ENCODE assay signal across 10 mouse cellular contexts in the genomic region with DNA sequence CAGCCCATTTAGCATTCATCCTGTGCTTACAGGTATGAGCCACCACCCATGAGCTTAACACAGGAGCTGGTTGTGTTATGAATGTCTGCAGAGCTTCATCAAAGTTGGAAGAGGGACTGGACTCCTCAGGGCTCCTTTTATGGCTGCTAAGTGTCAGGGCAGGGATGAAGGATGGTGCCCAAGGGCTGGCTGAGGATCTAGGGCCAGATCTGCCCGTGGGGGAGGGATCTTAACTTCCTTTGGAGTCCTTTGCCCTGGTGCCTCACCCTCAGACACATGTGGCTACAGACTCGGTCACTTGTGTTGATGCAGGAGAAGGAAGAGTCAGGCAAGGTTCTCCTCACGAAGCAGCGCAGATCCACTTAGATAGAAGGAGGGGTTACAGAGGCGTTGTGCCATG. TPM values are rescaled to one million over a fixed set of nuclear protein-coding genes. Genes with fewer than 3 reads are reported as not detected.
A peak's percentile ranks its signal among the peaks of the same experiment; 100 is the strongest.
DNase-seq lines count a peak whose midpoint lies in the region; ATAC-seq and TF ChIP-seq lines count a peak whose summit lies in the region.
"Had no signal": no experiment of that assay in that cellular context is flagged by ENCODE, and none has a peak within 500 bp of the region (broad histone marks: within the 10 kb centered on the region; RNA-seq: fewer than 3 reads in every experiment).

No protein-coding gene starts in this region.

- no peak overlapping the region for H3K4me3 ChIP-seq in left cerebral cortex, adult 2 months
- H3K4me3 ChIP-seq in hindbrain, embryonic 15.5 days: no peak overlapping the region
- no peak overlapping the region for H3K4me3 ChIP-seq in olfactory bulb, adult 2 months (ENCODE audit: insufficient read depth, low read depth, low read length)

- peaks cover 61% of the 10 kb centered on the region for H3K4me1 ChIP-seq in hindbrain, embryonic 15.5 days (replicated peaks)
- H3K4me1 ChIP-seq in olfactory bulb, adult 2 months (ENCODE audit: control insufficient read depth, insufficient read depth, low read length): peaks cover 49% of the 10 kb centered on the region

- H3K9ac ChIP-seq in hindbrain, embryonic 15.5 days: no peak overlapping the region

- H3K27me3 ChIP-seq in hindbrain, embryonic 15.5 days: no peaks in the 10 kb centered on the region

- no peak for ATAC-seq in hindbrain, embryonic 15.5 days (ENCODE audit: low FRiP score, low read depth)
- ATAC-seq: CD4-positive, CD25-positive, alpha-beta regulatory T cell, adult 4 months had no signal

- WGBS in hindbrain, embryonic 15.5 days: 45% methylated on average over 5 of the region's 5 CpGs
- 76% methylated on average over 5 of the region's 5 CpGs for WGBS in olfactory bulb, adult 2 months

- peak; percentile 42 for DNase-seq in embryo, embryonic 10.5 days (ENCODE audit: low spot score)
- no peak for DNase-seq in embryo, embryonic 9.5 days (ENCODE audit: extremely low spot score)
- no peak for DNase-seq in left cerebral cortex, adult 2 months (ENCODE audit: extremely low spot score in 1 of 2, low spot score in 2 of 2)
- no peak for DNase-seq in left cerebral cortex, adult 9 months (ENCODE audit: low spot score in 2 of 2)
- DNase-seq in spleen, postnatal 14 days (ENCODE audit: low spot score in 2 of 2): no peak
- DNase-seq in thymus, postnatal 14 days: no peak
- DNase-seq: liver had no signal

- intact Hi-C loops in left cerebral cortex, adult 2 months (cut with DNase I): no loop called here

- peak overlapping the region; percentile 85 for H3K4me2 ChIP-seq in hindbrain, embryonic 15.5 days

- TF ChIP-seq CTCF in left cerebral cortex, adult 2 months (IDR thresholded peaks at IDR 0.05): no peak
- no peak for TF ChIP-seq CTCF in olfactory bulb, adult 2 months (IDR thresholded peaks at IDR 0.05; ENCODE audit: insufficient read depth, low read depth, low read length)

- TF ChIP-seq POLR2A in olfactory bulb, adult 2 months (IDR thresholded peaks at IDR 0.05; ENCODE audit: insufficient read depth, low read depth, low read length): no peak

- H3K27ac ChIP-seq in left cerebral cortex, adult 2 months: peak overlapping the region; percentile 93; the same call in 1 of the 2 replicates
- peak overlapping the region; percentile 93 for H3K27ac ChIP-seq in hindbrain, embryonic 15.5 days (replicated peaks)
- peak overlapping the region; percentile 38; the same call in 1 of the 2 replicates for H3K27ac ChIP-seq in olfactory bulb, adult 2 months (ENCODE audit: insufficient read depth, low read depth, low read length)

- no peaks in the 10 kb centered on the region for H3K9me3 ChIP-seq in hindbrain, embryonic 15.5 days

- H3K36me3 ChIP-seq in hindbrain, embryonic 15.5 days: no peaks in the 10 kb centered on the region

RNA-seq across cellular contexts. Expression of a gene that starts 43.9 kb away (rescaled TPM):
- 10 to 100 TPM; 66.4 to 71.1 TPM for total RNA-seq in left cerebral cortex, adult 2 months (2021)
- polyA plus RNA-seq in hindbrain, embryonic 15.5 days (2015; fragmentation: Nextera tagmentation; extraction: Ambion mirVana): 60.3 and 61.7 TPM in 2 replicates
- polyA plus RNA-seq in olfactory bulb, adult 2 months (2012; ENCODE audit: insufficient read depth, insufficient read length, low replicate concordance, missing spikeins): not detected in 2 replicates

Comparison
In these comparisons a context has a peak if more than half of its experiments do, and no peak if none do; other contexts are left out.
1. H3K27ac ChIP-seq: peak in every context shown above with its lines; median percentile 93 in left cerebral cortex, adult 2 months; 93 in hindbrain, embryonic 15.5 days; 38 in olfactory bulb, adult 2 months.
2. RNA of a gene that starts 43.9 kb away (polyA plus RNA-seq): 60.3 to 61.7 TPM in hindbrain, embryonic 15.5 days; not detected in olfactory bulb, adult 2 months; every median in the first group is over 10 times any median in the second.